Mouse (Mus musculus) kidney, adult 2 months (tissue): ENCODE results near the gene Tomm6. TPM values are rescaled to one million over a fixed set of nuclear protein-coding genes. Genes with fewer than 3 reads are reported as not detected.

ENCODE experiments used
- DNase-seq: peaks from one replicate; pipeline ENCODE4 v3.0.0; 2021
- H3K27ac ChIP-seq: fragments of 200-500 bp; 2 replicates; pipeline ENCODE4 v1.5.1; 2012; ENCODE audit warnings: low read depth, low read length, control low read depth, inconsistent platforms; ENCODE audit not compliant: insufficient read depth
- H3K27me3 ChIP-seq: fragments of 200-500 bp; replicated peaks from 2 replicates; pipeline ENCODE4 v1.6.1; 2012; ENCODE audit warnings: mild to moderate bottlenecking, moderate library complexity, low read length, inconsistent platforms; ENCODE audit not compliant: control insufficient read depth, insufficient read depth
- H3K36me3 ChIP-seq: fragments of 200-500 bp; 2 replicates; pipeline ENCODE4 v1.6.1; 2012; ENCODE audit warnings: mild to moderate bottlenecking, moderate library complexity, low read length, inconsistent platforms; ENCODE audit not compliant: control insufficient read depth, insufficient read depth
- H3K4me1 ChIP-seq: fragments of 200-500 bp; 2 replicates; pipeline ENCODE4 v1.6.1; 2011; ENCODE audit warnings: low read length; ENCODE audit not compliant: control insufficient read depth, insufficient read depth
- H3K4me3 ChIP-seq: fragments of 200-500 bp; 2 replicates; pipeline ENCODE4 v1.5.1; 2011; ENCODE audit warnings: mild to moderate bottlenecking, low read depth, low read length, control low read depth; ENCODE audit not compliant: insufficient read depth
- CTCF ChIP-seq: fragments of 200-500 bp; conservative IDR thresholded peaks from 2 replicates; pipeline ENCODE4 v1.5.1; 2011; ENCODE audit warnings: low read depth, mild to moderate bottlenecking, control low read depth, low read length, moderate library complexity, mixed read lengths; ENCODE audit not compliant: insufficient read depth, insufficient read length
- POLR2A ChIP-seq: fragments of 200-500 bp; IDR thresholded peaks from one replicate; pipeline ENCODE4 v1.6.1; 2011; ENCODE audit warnings: low read depth, low read length, control low read depth
- WGBS: fragments of 180-500 bp; shearing (Covaris S2); methylation state at CpG from one replicate; pipeline ENCODE4 v1.1.7; 2018; 5-methylcytosine and 5-hydroxymethylcytosine counted together
- polyA plus RNA-seq: library from polyadenylated mRNA; depleted of rRNA; stranded (reverse); fragments of >200 nt; gene quantifications from 2 replicates; pipeline ENCODE4 v1.2.3, GENCODE M21; 2012; rRNA removed

Tomm6 gene
- 103 and 153 TPM in 2 replicates for polyA plus RNA-seq

DNA sequence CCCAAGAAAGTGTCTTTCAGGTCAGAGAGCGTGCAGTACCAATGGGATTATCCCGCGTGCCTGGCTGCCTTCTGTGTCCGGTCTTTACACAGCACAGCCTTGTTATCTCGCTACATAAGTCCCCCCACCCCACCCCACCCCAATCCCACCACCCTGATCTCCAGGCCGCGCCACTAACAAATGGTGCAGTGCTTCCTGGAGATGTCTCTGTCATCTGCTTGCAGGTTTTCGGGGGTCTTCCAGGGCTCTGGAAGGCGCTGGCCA lies at the start of gene Tomm6:
TSS of gene Tomm6 (minus strand) at position 43 of the 264 bp plus-strand sequence.
- H3K4me3 ChIP-seq: peak within 1 kb of the TSS; percentile 77
- no peaks in the 10 kb centered on the region for H3K36me3 ChIP-seq
- DNase-seq: no peak
- peaks cover 7% of the 10 kb centered on the region; the same call in 1 of the 2 replicates for H3K4me1 ChIP-seq
- TF ChIP-seq CTCF (no peak), POLR2A (no peak)
- 0% methylated on average over 9 of the region's 9 CpGs for WGBS
- no peaks in the 10 kb centered on the region for H3K27me3 ChIP-seq
- H3K27ac ChIP-seq: peak within 1 kb of the TSS; percentile 37; the same call in 1 of the 2 replicates

DNA sequence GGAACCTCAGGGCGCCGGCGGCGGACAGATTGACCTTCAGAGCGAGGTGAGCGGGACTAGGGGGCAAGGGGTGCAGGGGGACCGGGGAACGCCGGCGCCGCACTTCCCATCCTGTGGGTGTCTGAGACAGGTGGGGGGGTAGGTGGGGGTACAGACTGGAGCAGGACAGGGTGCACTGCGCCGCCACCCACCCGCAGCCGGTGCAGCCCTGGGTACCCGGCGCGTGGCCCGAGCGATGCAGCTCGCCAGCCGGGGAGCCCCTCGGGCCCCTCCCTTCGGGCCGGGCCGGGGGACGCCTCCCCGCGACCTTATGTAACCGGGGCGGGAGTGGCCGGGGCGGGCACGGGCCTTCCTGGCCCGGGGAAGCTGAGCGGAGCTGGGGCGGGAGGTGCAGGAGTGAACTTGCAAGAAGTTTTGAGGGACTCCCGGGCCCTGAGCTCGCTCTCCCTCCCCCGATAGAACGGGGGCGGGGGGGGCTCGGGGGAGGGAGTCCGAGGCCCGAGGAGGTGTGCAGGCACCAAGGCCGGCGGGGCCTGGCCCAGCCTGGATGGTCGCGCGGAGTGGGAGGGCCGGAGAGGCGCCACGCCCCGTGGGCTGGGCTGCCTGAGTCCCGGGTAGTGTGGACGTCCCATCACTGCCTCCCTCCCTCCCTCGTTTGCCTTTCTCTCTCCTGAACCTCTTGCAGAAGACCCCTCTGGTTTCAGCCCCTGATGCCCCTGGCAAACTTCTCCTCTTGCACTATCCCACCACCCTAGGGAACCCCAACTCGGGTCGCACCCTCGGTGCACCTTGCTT lies 49.3 kb upstream of the Tomm6 start:
- 2% methylated on average over 55 of the region's 60 CpGs for WGBS
- peak overlapping the region; percentile 96 for H3K27ac ChIP-seq

DNA sequence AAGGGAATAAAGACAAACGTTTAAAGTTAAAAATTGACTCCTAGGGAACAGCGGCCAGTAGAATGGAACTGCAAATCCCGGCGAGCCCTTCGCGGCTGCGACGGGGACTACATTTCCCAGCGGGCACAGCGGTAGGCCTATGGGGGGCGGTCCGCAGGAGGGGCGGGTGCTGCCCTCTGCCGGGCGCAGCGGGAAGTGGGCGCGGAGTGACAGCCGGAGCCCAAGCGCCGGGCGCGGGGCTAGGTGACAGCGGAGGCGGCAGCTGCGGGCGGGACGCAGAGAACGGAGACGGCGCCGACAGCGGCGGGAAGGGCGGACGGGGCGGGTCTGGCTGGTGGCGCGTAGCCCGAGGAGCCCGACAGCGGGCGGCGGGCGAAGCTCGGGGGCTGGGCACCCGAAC lies 48.7 kb upstream of the Tomm6 start, which contains the start of gene Tfeb:
TSS of gene Tfeb (plus strand) at position 175 of the 400 bp plus-strand sequence.
- Histone ChIP-seq H3K27me3 (no peaks in the 10 kb centered on the region), H3K27ac (peak within 1 kb of the TSS; percentile 96), H3K4me1 (0 out of 2 replicates have a peak, but pooled peaks cover 9% of the 10 kb centered on the region), H3K36me3 (no peaks in the 10 kb centered on the region), H3K4me3 (peak within 1 kb of the TSS; percentile 86)
- TF ChIP-seq POLR2A (peak; percentile 17), CTCF (peak; percentile 78)
- peak; percentile 98 for DNase-seq
- WGBS: 1% methylated on average over 45 of the region's 47 CpGs

More for the DNA sequence above, 49.3 kb upstream of the Tomm6 start:
- Histone ChIP-seq H3K4me3 (peak overlapping the region; percentile 86), H3K36me3 (no peaks in the 10 kb centered on the region), H3K27me3 (no peaks in the 10 kb centered on the region), H3K4me1 (0 out of 2 replicates have a peak, but pooled peaks cover 9% of the 10 kb centered on the region)
- TF ChIP-seq POLR2A: no peak
- no peak for TF ChIP-seq CTCF
- DNase-seq: peak; percentile 97

DNA sequence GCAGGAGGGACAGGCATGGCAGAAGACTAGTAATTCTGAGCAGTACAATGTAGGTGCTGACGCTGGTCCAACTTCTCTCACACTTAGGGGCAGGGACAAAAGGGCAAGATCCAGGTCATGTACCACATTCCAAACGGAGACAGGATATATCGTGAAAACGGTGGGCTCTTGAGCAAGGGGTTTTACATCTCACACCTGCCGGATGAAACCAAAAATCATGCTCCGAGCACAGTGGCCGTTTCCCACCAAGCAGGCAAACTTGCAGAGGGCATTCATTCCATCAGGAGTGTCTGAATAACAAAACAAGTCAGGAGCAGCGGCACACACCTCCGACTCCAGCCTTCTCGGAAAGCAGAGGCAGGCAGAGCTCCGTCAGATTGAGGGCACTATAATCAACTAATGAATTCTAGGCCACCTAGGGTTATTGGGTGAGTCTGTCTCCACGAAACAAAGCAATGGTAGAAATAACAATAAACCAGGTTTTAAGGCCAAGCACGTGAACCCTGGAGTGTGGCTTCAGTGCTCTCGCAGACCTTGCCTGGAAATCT lies 47.4 kb upstream of the Tomm6 start:
- H3K4me3 ChIP-seq: no peak overlapping the region
- no peak overlapping the region for H3K27ac ChIP-seq
- WGBS: 69% methylated on average over 14 of the region's 14 CpGs
- TF ChIP-seq CTCF (no peak), POLR2A (no peak)
- H3K27me3 ChIP-seq: no peaks in the 10 kb centered on the region
- no peak for DNase-seq
- H3K36me3 ChIP-seq: no peaks in the 10 kb centered on the region
- H3K4me1 ChIP-seq: 0 out of 2 replicates have a peak, but pooled peaks cover 9% of the 10 kb centered on the region

DNA sequence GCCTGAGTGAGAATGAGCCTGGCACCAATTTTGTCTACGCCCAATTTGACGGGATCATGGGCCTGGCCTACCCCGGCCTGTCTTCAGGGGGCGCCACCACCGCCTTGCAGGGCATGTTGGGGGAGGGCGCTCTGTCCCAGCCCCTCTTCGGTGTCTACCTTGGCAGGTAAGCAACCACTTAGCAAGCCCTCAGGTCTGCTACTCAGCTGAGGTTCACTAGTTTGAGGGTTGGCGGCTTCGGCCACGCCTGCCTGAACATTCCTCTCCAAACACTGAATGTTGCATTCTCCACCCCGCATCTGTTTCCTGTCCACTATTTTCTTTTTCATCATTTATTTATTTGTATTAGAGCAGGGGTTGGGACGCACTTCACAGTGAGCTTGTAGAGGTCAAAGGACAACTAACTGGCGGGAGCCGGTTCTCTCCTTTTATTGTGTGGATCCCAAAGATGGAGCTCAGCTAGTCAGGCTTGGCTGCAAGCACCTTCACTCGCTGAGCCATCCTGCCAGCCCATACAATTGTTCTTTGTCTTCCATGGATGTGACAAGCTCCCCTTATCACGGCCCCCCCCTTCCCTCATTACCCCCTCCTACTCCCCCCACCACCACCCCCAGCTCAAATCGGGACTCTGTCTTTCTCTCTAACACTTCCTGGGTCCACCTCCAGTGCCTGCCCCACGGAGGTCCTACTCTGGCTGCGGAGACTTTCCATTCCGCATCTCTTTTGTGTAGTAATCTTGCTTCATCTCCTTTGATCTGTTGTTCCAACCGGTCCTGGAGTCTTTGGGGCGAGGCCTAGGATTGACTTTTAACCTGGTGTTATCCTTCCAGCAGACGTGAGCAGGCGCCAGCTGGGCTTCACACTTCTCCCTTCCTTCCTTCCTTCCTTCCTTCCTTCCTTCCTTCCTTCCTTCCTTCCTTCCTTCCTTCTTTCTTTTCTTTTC lies 42.7 kb upstream of the Tomm6 start:
- no peaks in the 10 kb centered on the region for H3K27me3 ChIP-seq
- H3K4me3 ChIP-seq: no peak overlapping the region
- no peak for DNase-seq
- no peak overlapping the region for H3K27ac ChIP-seq
- TF ChIP-seq CTCF (no peak), POLR2A (no peak)
- H3K36me3 ChIP-seq: no peaks in the 10 kb centered on the region
- WGBS: 51% methylated on average over 24 of the region's 24 CpGs
- no peaks in the 10 kb centered on the region for H3K4me1 ChIP-seq

DNA sequence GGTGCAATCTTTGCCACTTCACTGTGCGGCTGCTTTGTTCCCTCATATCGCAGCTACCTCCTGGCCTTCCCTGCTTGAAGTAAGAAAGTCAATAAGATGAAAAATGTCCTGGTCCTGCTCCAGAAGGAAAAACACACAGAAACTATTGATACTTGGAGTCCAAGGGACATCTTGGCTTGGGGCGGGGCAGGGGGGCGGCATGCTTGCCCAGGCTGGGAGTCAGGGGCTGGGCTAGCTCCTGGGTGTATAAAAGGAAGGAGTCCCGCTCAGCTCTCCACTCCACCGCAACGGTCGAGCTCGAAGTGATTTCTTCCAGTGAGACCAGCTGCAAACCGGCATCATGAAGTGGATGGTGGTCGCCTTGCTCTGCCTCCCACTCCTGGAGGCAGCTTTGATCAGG lies 38.4 kb upstream of the Tomm6 start, which contains the start of gene Pgc:
TSS of gene Pgc (plus strand) at position 277 of the 400 bp plus-strand sequence.
- no peak for TF ChIP-seq CTCF
- TF ChIP-seq POLR2A: no peak
- H3K4me3 ChIP-seq: no peak within 1 kb of the TSS

More for the DNA sequence above, 38.4 kb upstream of the Tomm6 start, which contains the start of gene Pgc:
- H3K4me1 ChIP-seq: no peaks in the 10 kb centered on the region
- DNase-seq: no peak
- 61% methylated on average over 11 of the region's 11 CpGs for WGBS
- no peak within 1 kb of the TSS for H3K27ac ChIP-seq
- no peaks in the 10 kb centered on the region for H3K36me3 ChIP-seq
- H3K27me3 ChIP-seq: no peaks in the 10 kb centered on the region
